Mouse (Mus musculus) lung, postnatal 10 days (tissue): ENCODE results near the gene Tm9sf2.
"Not testable (repeated sequence)": the region's sequence is repeated elsewhere in the genome, so short reads cannot be mapped to it uniquely, and the experiment has no call there.

Experiments used
- DNase-seq: peaks from one replicate; pipeline ENCODE4 v3.0.0; 2021

Gene Tm9sf2

GRCm38 (mm10) chr14:122106822-122107468, at the start of gene Tm9sf2:
Tm9sf2 (plus strand) TSS chr14:122107038.
- DNase-seq, result peak; percentile 95

- no peak for DNase-seq
These were observed 48.9 kb upstream of the Tm9sf2 start for GRCm38 (mm10) chr14:122057941-122058346.

- peak; percentile 91 for DNase-seq
These were observed 46.2 kb upstream of the Tm9sf2 start for GRCm38 (mm10) chr14:122060642-122061041.

- no peak for DNase-seq
These were observed 45.5 kb upstream of the Tm9sf2 start for GRCm38 (mm10) chr14:122061376-122061775.

- DNase-seq, result no peak
These were observed 44.3 kb upstream of the Tm9sf2 start for GRCm38 (mm10) chr14:122062411-122063090.

- no peak for DNase-seq
These were observed 43.2 kb upstream of the Tm9sf2 start for GRCm38 (mm10) chr14:122063599-122063998.

- peak; percentile 85 for DNase-seq
These were observed 42.3 kb upstream of the Tm9sf2 start for GRCm38 (mm10) chr14:122064519-122064918.

- DNase-seq, result peak; percentile 41
These were observed 40.6 kb upstream of the Tm9sf2 start for GRCm38 (mm10) chr14:122066243-122066642.

GRCm38 (mm10) chr14:122068036-122068435, 38.8 kb upstream of the Tm9sf2 start:
- DNase-seq, result not testable (repeated sequence)

- DNase-seq, result peak; percentile 47
These were observed 37.8 kb upstream of the Tm9sf2 start for GRCm38 (mm10) chr14:122068801-122069695.

- no peak for DNase-seq
These were observed 36.9 kb upstream of the Tm9sf2 start for GRCm38 (mm10) chr14:122069948-122070347.

- DNase-seq, result no peak
These were observed 33.4 kb upstream of the Tm9sf2 start for GRCm38 (mm10) chr14:122073422-122073821.

- DNase-seq, result peak; percentile 74
These were observed 32.5 kb upstream of the Tm9sf2 start for GRCm38 (mm10) chr14:122074360-122074759.

- DNase-seq, result no peak
These were observed 31.2 kb upstream of the Tm9sf2 start for GRCm38 (mm10) chr14:122075485-122076200.

- no peak for DNase-seq
These were observed 29.8 kb upstream of the Tm9sf2 start for GRCm38 (mm10) chr14:122077017-122077416.

- peak; percentile 64 for DNase-seq
These were observed 27.4 kb upstream of the Tm9sf2 start for GRCm38 (mm10) chr14:122079428-122079827.

- no peak for DNase-seq
These were observed 26.9 kb upstream of the Tm9sf2 start for GRCm38 (mm10) chr14:122079921-122080320.

GRCm38 (mm10) chr14:122081308-122081707, 25.5 kb upstream of the Tm9sf2 start:
- DNase-seq, result no peak

GRCm38 (mm10) chr14:122083499-122083898, 23.3 kb upstream of the Tm9sf2 start:
- no peak for DNase-seq

- DNase-seq, result no peak
These were observed 18.9 kb upstream of the Tm9sf2 start for GRCm38 (mm10) chr14:122087956-122088355.

GRCm38 (mm10) chr14:122092363-122092762, 14.5 kb upstream of the Tm9sf2 start:
- DNase-seq, result no peak

- no peak for DNase-seq
These were observed 10.5 kb upstream of the Tm9sf2 start for GRCm38 (mm10) chr14:122096331-122096730.

GRCm38 (mm10) chr14:122099584-122099983, 7.3 kb upstream of the Tm9sf2 start:
- no peak for DNase-seq
